Mouse (Mus musculus): Measurements from ENCODE around the gene Gltpd2. TPM values are rescaled to one million over a fixed set of nuclear protein-coding genes. Genes with fewer than 3 reads are reported as not detected.
A peak's percentile ranks its signal among the peaks of the same experiment; 100 is the strongest.

Gene Gltpd2
- polyA plus RNA-seq, 1 experiment from 2014 or later = 1.1 TPM

- Histone ChIP-seq H3K4me3 (replicated peaks) (no peak overlapping the region), H3K36me3 (no peaks in the 10 kb centered on the region), H3K4me1 (peaks cover 12% of the 10 kb centered on the region; the same call in 1 of the 2 replicates), H3K9ac (no peak overlapping the region), H3K27ac (no peak overlapping the region), H3K4me2 (0 out of 2 replicates have a peak overlapping the region, but pooled peaks have one; percentile 94), H3K27me3 (peaks cover 3% of the 10 kb centered on the region; the same call in 1 of the 2 replicates), H3K9me3 (replicated peaks) (no peaks in the 10 kb centered on the region)
- WGBS = 75% methylated on average over 5 of the region's 5 CpGs
- ATAC-seq (replicated peaks; ENCODE audit: low FRiP score) = no peak
These were observed 22.4 kb downstream of the Gltpd2 start for GRCm38 (mm10) chr11:70541415-70541814.

DNA sequence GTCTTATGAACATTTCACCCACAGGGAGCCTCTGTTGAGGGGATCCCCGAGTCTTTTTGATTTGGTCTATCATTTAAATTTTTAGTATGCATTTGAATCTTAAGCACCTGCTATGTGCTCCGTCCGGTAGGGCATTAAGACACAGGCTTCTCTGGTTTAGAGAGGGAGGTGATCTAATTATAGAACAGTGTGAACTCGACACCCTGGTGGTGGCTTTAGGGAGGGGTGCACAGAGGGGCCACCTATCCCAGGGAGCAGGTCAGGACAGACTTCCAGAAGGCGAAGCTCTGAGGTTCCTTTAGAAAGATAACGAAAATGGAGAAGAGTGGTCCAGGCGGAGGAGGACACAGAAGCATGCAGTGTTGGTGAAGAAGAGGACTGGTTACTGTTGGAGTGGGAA, 25.5 kb downstream of the Gltpd2 start:
- Histone ChIP-seq H3K36me3 (no peaks in the 10 kb centered on the region), H3K4me1 (peaks cover 9% of the 10 kb centered on the region; the same call in 1 of the 2 replicates), H3K27ac (no peak overlapping the region), H3K4me3 (replicated peaks) (no peak overlapping the region), H3K9ac (no peak overlapping the region), H3K4me2 (no peak overlapping the region), H3K27me3 (no peaks in the 10 kb centered on the region), H3K9me3 (replicated peaks) (no peaks in the 10 kb centered on the region)
- WGBS = 46% methylated on average over 7 of the region's 7 CpGs
- ATAC-seq (replicated peaks; ENCODE audit: low FRiP score) = no peak

DNA sequence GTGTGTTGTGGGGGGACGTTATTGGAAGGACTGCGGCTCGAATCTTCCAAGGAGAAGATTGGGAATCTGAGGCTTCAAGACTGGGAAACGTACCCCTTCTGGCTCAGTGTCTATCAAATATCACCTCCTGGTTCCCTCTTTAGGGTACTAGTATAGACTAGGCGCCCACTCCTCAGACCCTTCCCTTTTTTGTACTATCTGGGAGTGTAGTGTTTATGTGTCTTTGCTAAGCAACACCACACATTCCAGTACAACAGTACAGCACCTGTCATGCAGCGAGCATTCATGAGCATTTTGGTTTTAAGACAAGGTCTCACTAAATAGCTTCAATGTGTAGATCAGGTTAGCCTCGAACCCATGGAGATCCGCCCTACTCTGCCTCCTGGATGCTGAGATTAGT, 32.5 kb downstream of the Gltpd2 start:
- H3K9ac ChIP-seq = no peak overlapping the region
- WGBS = 91% methylated on average over 8 of the region's 8 CpGs
- peaks cover 10% of the 10 kb centered on the region for H3K4me1 ChIP-seq
- H3K36me3 ChIP-seq = no peaks in the 10 kb centered on the region
- H3K27me3 ChIP-seq = no peaks in the 10 kb centered on the region; the same call in 1 of the 2 replicates
- no peaks in the 10 kb centered on the region for H3K9me3 ChIP-seq (replicated peaks)
- H3K27ac ChIP-seq = no peak overlapping the region
- H3K4me2 ChIP-seq = no peak overlapping the region
- no peak for ATAC-seq (replicated peaks; ENCODE audit: low FRiP score)
- H3K4me3 ChIP-seq (replicated peaks) = no peak overlapping the region

- Histone ChIP-seq H3K4me2 (peak overlapping the region; percentile 15; the same call in 1 of the 2 replicates), H3K4me3 (replicated peaks) (no peak overlapping the region), H3K9ac (no peak overlapping the region), H3K27me3 (no peaks in the 10 kb centered on the region; the same call in 1 of the 2 replicates), H3K4me1 (peaks cover 10% of the 10 kb centered on the region), H3K36me3 (no peaks in the 10 kb centered on the region), H3K9me3 (replicated peaks) (no peaks in the 10 kb centered on the region), H3K27ac (no peak overlapping the region)
- no peak for ATAC-seq (replicated peaks; ENCODE audit: low FRiP score)
- 9% methylated on average over 7 of the region's 7 CpGs for WGBS
These were observed 34.9 kb downstream of the Gltpd2 start for GRCm38 (mm10) chr11:70553940-70554339.

DNA sequence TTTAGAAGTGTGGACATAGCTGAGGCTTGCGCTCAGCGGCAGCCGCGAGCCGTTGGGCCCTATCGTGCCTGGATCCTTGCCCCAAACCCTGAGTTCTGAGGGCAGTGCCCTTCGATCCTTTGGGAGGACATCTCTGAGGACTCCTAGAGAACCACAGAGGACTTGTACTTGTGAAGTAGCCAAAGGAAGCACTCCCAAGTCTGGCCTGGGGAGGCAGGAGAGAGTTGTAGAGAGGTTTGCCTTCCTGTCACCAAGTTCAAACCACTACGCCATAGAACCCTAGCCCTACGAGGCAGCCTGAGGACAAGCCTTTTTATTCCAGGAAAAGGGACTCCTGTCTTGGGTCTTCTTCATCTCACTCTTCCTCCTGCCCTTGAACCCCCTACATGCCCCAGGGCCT, 38.5 kb downstream of the Gltpd2 start:
- no peak for ATAC-seq (replicated peaks; ENCODE audit: low FRiP score)
- Histone ChIP-seq H3K4me2 (no peak overlapping the region), H3K36me3 (no peaks in the 10 kb centered on the region), H3K4me1 (peaks cover 22% of the 10 kb centered on the region), H3K4me3 (replicated peaks) (no peak overlapping the region), H3K27ac (no peak overlapping the region), H3K9me3 (replicated peaks) (no peaks in the 10 kb centered on the region), H3K9ac (no peak overlapping the region), H3K27me3 (no peaks in the 10 kb centered on the region; the same call in 1 of the 2 replicates)
- WGBS = 92% methylated on average over 9 of the region's 9 CpGs

- peaks cover 3% of the 10 kb centered on the region; the same call in 1 of the 2 replicates for H3K36me3 ChIP-seq
- no peak; the same call in 1 of the 2 replicates for ATAC-seq (replicated peaks; ENCODE audit: low FRiP score)
- peak overlapping the region; percentile 86 for H3K9ac ChIP-seq
- H3K27ac ChIP-seq = peak overlapping the region; percentile 96
- peak overlapping the region; percentile 93 for H3K4me3 ChIP-seq (replicated peaks)
- H3K27me3 ChIP-seq = no peaks in the 10 kb centered on the region
- H3K4me2 ChIP-seq = peak overlapping the region; percentile 90
- 0% methylated on average over 2 of the region's 2 CpGs for WGBS
- no peaks in the 10 kb centered on the region for H3K9me3 ChIP-seq (replicated peaks)
- H3K4me1 ChIP-seq = peaks cover 45% of the 10 kb centered on the region
These were observed 42.9 kb downstream of the Gltpd2 start for GRCm38 (mm10) chr11:70561937-70562286.

- ATAC-seq (replicated peaks; ENCODE audit: low FRiP score) = peak; percentile 92
- WGBS = under 1% methylated on average over 57 of the region's 57 CpGs
- peaks cover 47% of the 10 kb centered on the region for H3K4me1 ChIP-seq
- peak within 1 kb of the TSS; percentile 93 for H3K4me3 ChIP-seq (replicated peaks)
- H3K27ac ChIP-seq = peak within 1 kb of the TSS; percentile 96
- peaks cover 3% of the 10 kb centered on the region; the same call in 1 of the 2 replicates for H3K36me3 ChIP-seq
- H3K9ac ChIP-seq = peak within 1 kb of the TSS; percentile 86
- no peaks in the 10 kb centered on the region for H3K27me3 ChIP-seq
- H3K9me3 ChIP-seq (replicated peaks) = no peaks in the 10 kb centered on the region
- peak within 1 kb of the TSS; percentile 90 for H3K4me2 ChIP-seq
These were observed 43.4 kb downstream of the Gltpd2 start, which contains the start of gene Mink1 for GRCm38 (mm10) chr11:70562287-70562994. Mink1 (plus strand) TSS chr11:70562881.

- Histone ChIP-seq H3K9ac (peak overlapping the region; percentile 86), H3K27me3 (no peaks in the 10 kb centered on the region), H3K36me3 (peaks cover 6% of the 10 kb centered on the region; the same call in 1 of the 2 replicates), H3K9me3 (replicated peaks) (no peaks in the 10 kb centered on the region), H3K4me1 (peaks cover 47% of the 10 kb centered on the region), H3K4me3 (replicated peaks) (peak overlapping the region; percentile 93), H3K4me2 (peak overlapping the region; percentile 90), H3K27ac (peak overlapping the region; percentile 96)
- 0% methylated on average over 30 of the region's 31 CpGs for WGBS
- no peak; the same call in 1 of the 2 replicates for ATAC-seq (replicated peaks; ENCODE audit: low FRiP score)
These were observed 44.0 kb downstream of the Gltpd2 start for GRCm38 (mm10) chr11:70562995-70563469.

- H3K27me3 ChIP-seq = no peaks in the 10 kb centered on the region
- H3K27ac ChIP-seq = peak overlapping the region; percentile 96
- peaks cover 47% of the 10 kb centered on the region for H3K4me1 ChIP-seq
- WGBS = under 1% methylated on average over 25 of the region's 25 CpGs
- peak overlapping the region; percentile 93 for H3K4me3 ChIP-seq (replicated peaks)
- peak overlapping the region; percentile 86 for H3K9ac ChIP-seq
- 0 out of 2 replicates have a peak, but pooled peaks have one; percentile 7 for ATAC-seq (replicated peaks; ENCODE audit: low FRiP score)
- peaks cover 13% of the 10 kb centered on the region for H3K36me3 ChIP-seq
- peak overlapping the region; percentile 90 for H3K4me2 ChIP-seq
- H3K9me3 ChIP-seq (replicated peaks) = no peaks in the 10 kb centered on the region
These were observed 44.7 kb downstream of the Gltpd2 start for GRCm38 (mm10) chr11:70563470-70564275.

DNA sequence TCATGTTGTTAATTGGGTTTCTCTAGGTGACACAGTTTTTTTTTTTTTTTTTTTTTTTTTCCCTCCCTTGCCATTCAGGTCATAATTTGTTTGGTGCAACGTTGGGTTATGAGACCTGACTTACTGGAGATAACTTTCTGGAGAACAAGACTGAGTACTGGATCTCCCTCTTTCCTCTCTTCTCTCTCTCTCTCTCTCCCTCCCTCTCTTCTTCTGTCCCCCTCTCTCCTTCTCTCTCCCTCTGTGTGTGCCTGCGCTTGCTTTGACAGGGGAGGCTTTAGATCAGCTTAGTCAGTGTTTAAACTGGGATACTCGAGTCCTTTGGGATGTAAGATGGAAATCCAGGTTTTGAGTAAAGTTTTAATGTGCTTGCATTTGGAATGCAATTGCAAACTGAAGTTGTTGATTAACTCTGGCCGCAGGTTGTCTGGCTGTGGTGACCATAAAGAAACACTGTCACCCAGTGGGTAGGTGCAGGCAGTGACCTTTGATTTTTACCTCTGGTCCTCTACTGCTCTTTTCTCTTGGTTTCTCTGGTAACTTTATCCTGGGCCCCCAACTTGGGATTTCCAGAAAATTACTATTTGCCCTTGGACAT, 45.4 kb downstream of the Gltpd2 start:
- H3K27me3 ChIP-seq = no peaks in the 10 kb centered on the region
- 19% methylated on average over 4 of the region's 4 CpGs for WGBS
- H3K4me1 ChIP-seq = peaks cover 47% of the 10 kb centered on the region
- H3K4me3 ChIP-seq (replicated peaks) = peak overlapping the region; percentile 93
- no peaks in the 10 kb centered on the region for H3K9me3 ChIP-seq (replicated peaks)
- ATAC-seq (replicated peaks; ENCODE audit: low FRiP score) = no peak
- peak overlapping the region; percentile 90 for H3K4me2 ChIP-seq
- peak overlapping the region; percentile 96 for H3K27ac ChIP-seq
- peaks cover 14% of the 10 kb centered on the region for H3K36me3 ChIP-seq
- H3K9ac ChIP-seq = peak overlapping the region; percentile 86

DNA sequence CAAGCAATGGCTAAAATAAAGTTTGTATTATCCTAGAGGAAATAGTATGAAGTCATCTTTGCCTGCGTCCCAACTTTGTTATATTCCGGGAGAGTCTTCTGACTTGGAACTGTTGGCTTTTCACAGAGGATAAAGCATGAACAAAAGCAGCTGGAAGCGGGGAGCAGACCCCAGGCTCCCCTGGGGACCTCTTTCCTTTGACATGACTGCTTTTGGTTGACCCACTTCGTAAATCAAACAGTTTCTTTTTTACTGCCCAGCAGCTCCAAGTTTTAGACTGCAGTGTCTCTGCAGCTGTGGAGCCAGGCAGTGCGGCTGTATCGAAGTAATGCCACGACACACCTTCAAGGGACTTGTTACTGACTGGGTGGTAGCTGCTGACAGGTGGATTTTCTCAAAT, 47.6 kb downstream of the Gltpd2 start:
- 45% methylated on average over 7 of the region's 7 CpGs for WGBS
- H3K4me2 ChIP-seq = no peak overlapping the region
- no peak overlapping the region for H3K27ac ChIP-seq
- H3K9ac ChIP-seq = no peak overlapping the region
- peaks cover 43% of the 10 kb centered on the region for H3K4me1 ChIP-seq
- no peaks in the 10 kb centered on the region for H3K27me3 ChIP-seq
- H3K9me3 ChIP-seq (replicated peaks) = no peaks in the 10 kb centered on the region
- peaks cover 14% of the 10 kb centered on the region for H3K36me3 ChIP-seq
- no peak for ATAC-seq (replicated peaks; ENCODE audit: low FRiP score)
- no peak overlapping the region for H3K4me3 ChIP-seq (replicated peaks)

Measured in kidney, embryonic 15.5 days (tissue).